Mouse (Mus musculus): ENCODE measurements around the gene Neurod4. TPM values are rescaled to one million over a fixed set of nuclear protein-coding genes. Genes with fewer than 3 reads are reported as not detected.

Neurod4 gene
- 4.2 and 5.4 TPM in 2 replicates for polyA plus RNA-seq (2015; fragmentation: Nextera tagmentation; extraction: Ambion mirVana)

GRCm38 (mm10) chr10:130280066-130280465 is at the start of gene Neurod4:
Gene Neurod4 (minus strand): TSS chr10:130280240.
- H3K4me3 ChIP-seq (replicated peaks; ENCODE audit: low read length): peak within 1 kb of the TSS; percentile 3; the same call in 1 of the 2 replicates
- H3K27ac ChIP-seq (ENCODE audit: low read length): no peak within 1 kb of the TSS
- no peaks in the 10 kb centered on the region for H3K27me3 ChIP-seq (replicated peaks; ENCODE audit: control insufficient read depth, insufficient read depth, low read length)
- no peak within 1 kb of the TSS for H3K9ac ChIP-seq (replicated peaks; ENCODE audit: low read depth, low read length)
- ATAC-seq: peak; percentile 44; the same call in 1 of the 2 replicates
- H3K4me1 ChIP-seq (replicated peaks; ENCODE audit: control insufficient read depth, insufficient read depth, low read length): peaks cover 4% of the 10 kb centered on the region
- WGBS: 1% methylated on average over 7 of the region's 7 CpGs
- H3K4me2 ChIP-seq (ENCODE audit: low read length): peak within 1 kb of the TSS; percentile 17
- H3K36me3 ChIP-seq (ENCODE audit: control insufficient read depth, insufficient read depth): no peaks in the 10 kb centered on the region
- H3K9me3 ChIP-seq (ENCODE audit: control insufficient read depth, low read length): no peaks in the 10 kb centered on the region

- 94% methylated on average over 4 of the region's 4 CpGs for WGBS
- Histone ChIP-seq H3K9ac (replicated peaks; ENCODE audit: low read depth, low read length) (no peak overlapping the region), H3K36me3 (ENCODE audit: control insufficient read depth, insufficient read depth) (no peaks in the 10 kb centered on the region), H3K27ac (ENCODE audit: low read length) (no peak overlapping the region), H3K27me3 (replicated peaks; ENCODE audit: control insufficient read depth, insufficient read depth, low read length) (no peaks in the 10 kb centered on the region), H3K9me3 (ENCODE audit: control insufficient read depth, low read length) (no peaks in the 10 kb centered on the region), H3K4me1 (replicated peaks; ENCODE audit: control insufficient read depth, insufficient read depth, low read length) (no peaks in the 10 kb centered on the region), H3K4me3 (replicated peaks; ENCODE audit: low read length) (no peak overlapping the region), H3K4me2 (ENCODE audit: low read length) (no peak overlapping the region)
- ATAC-seq: no peak
Measured at GRCm38 (mm10) chr10:130324243-130324642, 44.2 kb upstream of the Neurod4 start.

- no peak within 1 kb of the TSS for H3K4me3 ChIP-seq (replicated peaks; ENCODE audit: low read length)
- H3K4me1 ChIP-seq (replicated peaks; ENCODE audit: control insufficient read depth, insufficient read depth, low read length): no peaks in the 10 kb centered on the region
- WGBS: 91% methylated on average over 5 of the region's 5 CpGs
- H3K27ac ChIP-seq (ENCODE audit: low read length): no peak within 1 kb of the TSS
- H3K9me3 ChIP-seq (ENCODE audit: control insufficient read depth, low read length): no peaks in the 10 kb centered on the region
- no peak within 1 kb of the TSS for H3K4me2 ChIP-seq (ENCODE audit: low read length)
- H3K27me3 ChIP-seq (replicated peaks; ENCODE audit: control insufficient read depth, insufficient read depth, low read length): no peaks in the 10 kb centered on the region
- H3K36me3 ChIP-seq (ENCODE audit: control insufficient read depth, insufficient read depth): no peaks in the 10 kb centered on the region
- H3K9ac ChIP-seq (replicated peaks; ENCODE audit: low read depth, low read length): no peak within 1 kb of the TSS
- ATAC-seq: no peak
Measured at GRCm38 (mm10) chr10:130322637-130323036, 42.6 kb upstream of the Neurod4 start, which contains the start of gene Tespa1. Gene Tespa1 (plus strand): TSS chr10:130322870.

- Histone ChIP-seq H3K4me3 (replicated peaks; ENCODE audit: low read length) (no peak overlapping the region), H3K9ac (replicated peaks; ENCODE audit: low read depth, low read length) (no peak overlapping the region), H3K4me1 (replicated peaks; ENCODE audit: control insufficient read depth, insufficient read depth, low read length) (no peaks in the 10 kb centered on the region), H3K27me3 (replicated peaks; ENCODE audit: control insufficient read depth, insufficient read depth, low read length) (no peaks in the 10 kb centered on the region), H3K4me2 (ENCODE audit: low read length) (no peak overlapping the region), H3K27ac (ENCODE audit: low read length) (no peak overlapping the region), H3K9me3 (ENCODE audit: control insufficient read depth, low read length) (no peaks in the 10 kb centered on the region), H3K36me3 (ENCODE audit: control insufficient read depth, insufficient read depth) (no peaks in the 10 kb centered on the region)
- ATAC-seq: no peak
Measured at GRCm38 (mm10) chr10:130322062-130322461, 42.0 kb upstream of the Neurod4 start.

GRCm38 (mm10) chr10:130320715-130321114 is 40.7 kb upstream of the Neurod4 start:
- no peak overlapping the region for H3K9ac ChIP-seq (replicated peaks; ENCODE audit: low read depth, low read length)
- no peaks in the 10 kb centered on the region for H3K36me3 ChIP-seq (ENCODE audit: control insufficient read depth, insufficient read depth)
- H3K27ac ChIP-seq (ENCODE audit: low read length): no peak overlapping the region
- no peaks in the 10 kb centered on the region for H3K9me3 ChIP-seq (ENCODE audit: control insufficient read depth, low read length)
- H3K4me1 ChIP-seq (replicated peaks; ENCODE audit: control insufficient read depth, insufficient read depth, low read length): no peaks in the 10 kb centered on the region
- no peak overlapping the region for H3K4me2 ChIP-seq (ENCODE audit: low read length)
- H3K27me3 ChIP-seq (replicated peaks; ENCODE audit: control insufficient read depth, insufficient read depth, low read length): no peaks in the 10 kb centered on the region
- 95% methylated on average over 2 of the region's 2 CpGs for WGBS
- no peak overlapping the region for H3K4me3 ChIP-seq (replicated peaks; ENCODE audit: low read length)
- ATAC-seq: no peak

- Histone ChIP-seq H3K27ac (ENCODE audit: low read length) (no peak overlapping the region), H3K4me3 (replicated peaks; ENCODE audit: low read length) (no peak overlapping the region), H3K9ac (replicated peaks; ENCODE audit: low read depth, low read length) (no peak overlapping the region), H3K9me3 (ENCODE audit: control insufficient read depth, low read length) (no peaks in the 10 kb centered on the region), H3K4me2 (ENCODE audit: low read length) (no peak overlapping the region), H3K4me1 (replicated peaks; ENCODE audit: control insufficient read depth, insufficient read depth, low read length) (no peaks in the 10 kb centered on the region), H3K36me3 (ENCODE audit: control insufficient read depth, insufficient read depth) (no peaks in the 10 kb centered on the region), H3K27me3 (replicated peaks; ENCODE audit: control insufficient read depth, insufficient read depth, low read length) (no peaks in the 10 kb centered on the region)
- WGBS: 86% methylated on average over 4 of the region's 4 CpGs
- no peak for ATAC-seq
Measured at GRCm38 (mm10) chr10:130318720-130319119, 38.7 kb upstream of the Neurod4 start.

- Histone ChIP-seq H3K36me3 (ENCODE audit: control insufficient read depth, insufficient read depth) (no peaks in the 10 kb centered on the region), H3K4me2 (ENCODE audit: low read length) (no peak overlapping the region), H3K9me3 (ENCODE audit: control insufficient read depth, low read length) (no peaks in the 10 kb centered on the region), H3K27me3 (replicated peaks; ENCODE audit: control insufficient read depth, insufficient read depth, low read length) (no peaks in the 10 kb centered on the region), H3K9ac (replicated peaks; ENCODE audit: low read depth, low read length) (no peak overlapping the region), H3K4me3 (replicated peaks; ENCODE audit: low read length) (no peak overlapping the region), H3K27ac (ENCODE audit: low read length) (no peak overlapping the region), H3K4me1 (replicated peaks; ENCODE audit: control insufficient read depth, insufficient read depth, low read length) (no peaks in the 10 kb centered on the region)
- no peak for ATAC-seq
Measured at GRCm38 (mm10) chr10:130315846-130316245, 35.8 kb upstream of the Neurod4 start.

- no peak overlapping the region for H3K27ac ChIP-seq (ENCODE audit: low read length)
- H3K27me3 ChIP-seq (replicated peaks; ENCODE audit: control insufficient read depth, insufficient read depth, low read length): no peaks in the 10 kb centered on the region
- H3K4me2 ChIP-seq (ENCODE audit: low read length): no peak overlapping the region
- H3K4me3 ChIP-seq (replicated peaks; ENCODE audit: low read length): no peak overlapping the region
- H3K9me3 ChIP-seq (ENCODE audit: control insufficient read depth, low read length): no peaks in the 10 kb centered on the region
- 73% methylated on average over 2 of the region's 2 CpGs for WGBS
- no peaks in the 10 kb centered on the region for H3K36me3 ChIP-seq (ENCODE audit: control insufficient read depth, insufficient read depth)
- no peaks in the 10 kb centered on the region for H3K4me1 ChIP-seq (replicated peaks; ENCODE audit: control insufficient read depth, insufficient read depth, low read length)
- no peak overlapping the region for H3K9ac ChIP-seq (replicated peaks; ENCODE audit: low read depth, low read length)
- no peak for ATAC-seq
Measured at GRCm38 (mm10) chr10:130314110-130314829, 34.2 kb upstream of the Neurod4 start.

- ATAC-seq: no peak
- no peak overlapping the region for H3K9ac ChIP-seq (replicated peaks; ENCODE audit: low read depth, low read length)
- no peaks in the 10 kb centered on the region for H3K4me1 ChIP-seq (replicated peaks; ENCODE audit: control insufficient read depth, insufficient read depth, low read length)
- no peaks in the 10 kb centered on the region for H3K36me3 ChIP-seq (ENCODE audit: control insufficient read depth, insufficient read depth)
- H3K27ac ChIP-seq (ENCODE audit: low read length): no peak overlapping the region
- WGBS: 74% methylated on average over 1 of the region's 1 CpGs
- no peaks in the 10 kb centered on the region for H3K9me3 ChIP-seq (ENCODE audit: control insufficient read depth, low read length)
- H3K27me3 ChIP-seq (replicated peaks; ENCODE audit: control insufficient read depth, insufficient read depth, low read length): no peaks in the 10 kb centered on the region
- H3K4me2 ChIP-seq (ENCODE audit: low read length): no peak overlapping the region
- H3K4me3 ChIP-seq (replicated peaks; ENCODE audit: low read length): no peak overlapping the region
Measured at GRCm38 (mm10) chr10:130313531-130313930, 33.5 kb upstream of the Neurod4 start.

Data from forebrain, embryonic 16.5 days (tissue).